In the genomic region with DNA sequence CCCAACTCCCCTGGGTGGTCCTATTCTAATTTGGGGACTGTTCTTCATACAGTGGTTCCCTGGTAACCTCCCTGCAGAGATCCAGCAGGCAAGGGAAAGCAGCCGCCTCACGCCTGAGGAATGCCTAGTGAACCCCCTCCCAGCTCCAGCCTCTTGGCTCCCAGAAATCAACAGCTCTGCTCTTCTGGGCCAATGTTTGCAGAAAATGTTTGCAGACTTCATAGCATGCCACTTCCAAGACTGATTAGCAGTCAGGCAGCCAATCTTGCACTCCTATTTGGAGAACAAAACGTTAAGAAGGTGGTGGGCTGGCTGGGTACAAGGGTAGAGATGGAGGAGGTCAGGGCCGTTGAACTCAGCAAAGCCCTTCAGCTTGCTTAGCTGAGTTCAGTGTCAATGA, we compare ENCODE assay signal across 11 mouse cellular contexts.
DNase-seq lines count a peak whose midpoint lies in the region; ATAC-seq and TF ChIP-seq lines count a peak whose summit lies in the region.
"Had no signal": no experiment of that assay in that cellular context is flagged by ENCODE, and none has a peak within 500 bp of the region (broad histone marks: within the 10 kb centered on the region; RNA-seq: fewer than 3 reads in every experiment).

No protein-coding gene starts in this region.

- no peak overlapping the region for H3K4me3 ChIP-seq in intestine, embryonic 14.5 days (ENCODE audit: low read depth, low read length)
- H3K4me3 ChIP-seq in intestine, postnatal 0 days (ENCODE audit: low read depth, low read length), result no peak overlapping the region
- H3K4me3 ChIP-seq in heart, embryonic 16.5 days (ENCODE audit: low read length), result no peak overlapping the region
- H3K4me3 ChIP-seq in stomach, embryonic 16.5 days (replicated peaks; ENCODE audit: low read length), result no peak overlapping the region
- H3K4me3 ChIP-seq in hindbrain, embryonic 10.5 days, result no peak overlapping the region
- H3K4me3 ChIP-seq: gastrocnemius, adult 2 months; megakaryocyte, embryonic 14.5 days; neural tube, embryonic 12.5 days had no signal

- WGBS in intestine, embryonic 14.5 days, result 18% methylated on average over 4 of the region's 4 CpGs
- 47% methylated on average over 4 of the region's 4 CpGs for WGBS in intestine, postnatal 0 days
- 14% methylated on average over 4 of the region's 4 CpGs for WGBS in heart, embryonic 16.5 days
- 32% methylated on average over 4 of the region's 4 CpGs for WGBS in stomach, embryonic 16.5 days
- 58% methylated on average over 4 of the region's 4 CpGs for WGBS in hindbrain, embryonic 10.5 days

- H3K36me3 ChIP-seq in intestine, embryonic 14.5 days (ENCODE audit: control insufficient read depth, insufficient read depth, low read length), result no peaks in the 10 kb centered on the region
- no peaks in the 10 kb centered on the region for H3K36me3 ChIP-seq in intestine, postnatal 0 days (ENCODE audit: control insufficient read depth, insufficient read depth)
- no peaks in the 10 kb centered on the region for H3K36me3 ChIP-seq in heart, embryonic 16.5 days (ENCODE audit: control insufficient read depth, insufficient read depth)
- H3K36me3 ChIP-seq in stomach, embryonic 16.5 days (ENCODE audit: control insufficient read depth, insufficient read depth, low read length), result no peaks in the 10 kb centered on the region
- no peaks in the 10 kb centered on the region for H3K36me3 ChIP-seq in hindbrain, embryonic 10.5 days
- H3K36me3 ChIP-seq: neural tube, embryonic 12.5 days had no signal

- H3K9me3 ChIP-seq in intestine, embryonic 14.5 days (ENCODE audit: control insufficient read depth, low read length), result no peaks in the 10 kb centered on the region
- H3K9me3 ChIP-seq in intestine, postnatal 0 days (ENCODE audit: control insufficient read depth), result no peaks in the 10 kb centered on the region
- no peaks in the 10 kb centered on the region for H3K9me3 ChIP-seq in heart, embryonic 16.5 days (replicated peaks; ENCODE audit: control insufficient read depth, low read length)
- no peaks in the 10 kb centered on the region for H3K9me3 ChIP-seq in stomach, embryonic 16.5 days (replicated peaks; ENCODE audit: control insufficient read depth, low read length)
- H3K9me3 ChIP-seq in hindbrain, embryonic 10.5 days, result no peaks in the 10 kb centered on the region
- H3K9me3 ChIP-seq: megakaryocyte, embryonic 14.5 days; neural tube, embryonic 12.5 days had no signal

- peaks cover 6% of the 10 kb centered on the region; the same call in 1 of the 2 replicates for H3K4me1 ChIP-seq in intestine, embryonic 14.5 days (replicated peaks; ENCODE audit: control insufficient read depth, insufficient read depth, low read length)
- no peaks in the 10 kb centered on the region for H3K4me1 ChIP-seq in intestine, postnatal 0 days (replicated peaks; ENCODE audit: control insufficient read depth, insufficient read depth, low read length)
- peaks cover 25% of the 10 kb centered on the region for H3K4me1 ChIP-seq in heart, embryonic 16.5 days (ENCODE audit: control insufficient read depth, insufficient read depth, low read length)
- 0 out of 2 replicates have a peak, but pooled peaks cover 7% of the 10 kb centered on the region for H3K4me1 ChIP-seq in stomach, embryonic 16.5 days (ENCODE audit: control insufficient read depth, insufficient read depth, low read length)
- H3K4me1 ChIP-seq in hindbrain, embryonic 10.5 days (replicated peaks), result peaks cover 11% of the 10 kb centered on the region; the same call in 1 of the 2 replicates
- H3K4me1 ChIP-seq: neural tube, embryonic 12.5 days had no signal

- peak overlapping the region; percentile 59; the same call in 1 of the 2 replicates for H3K27ac ChIP-seq in intestine, embryonic 14.5 days (ENCODE audit: low read depth)
- H3K27ac ChIP-seq in intestine, postnatal 0 days (ENCODE audit: low read depth, low read length), result no peak overlapping the region
- peak overlapping the region; percentile 67 for H3K27ac ChIP-seq in heart, embryonic 16.5 days (ENCODE audit: low read length)
- peak overlapping the region; percentile 78 for H3K27ac ChIP-seq in stomach, embryonic 16.5 days (ENCODE audit: low read length)
- no peak overlapping the region for H3K27ac ChIP-seq in hindbrain, embryonic 10.5 days
- H3K27ac ChIP-seq: gastrocnemius, adult 2 months; neural tube, embryonic 12.5 days had no signal

- no peaks in the 10 kb centered on the region for H3K27me3 ChIP-seq in intestine, embryonic 14.5 days (replicated peaks; ENCODE audit: control insufficient read depth, insufficient read depth, low read length)
- H3K27me3 ChIP-seq in intestine, postnatal 0 days (replicated peaks; ENCODE audit: control insufficient read depth, insufficient read depth, low read length), result no peaks in the 10 kb centered on the region
- H3K27me3 ChIP-seq in heart, embryonic 16.5 days (ENCODE audit: control insufficient read depth, insufficient read depth, low read length), result no peaks in the 10 kb centered on the region
- H3K27me3 ChIP-seq in stomach, embryonic 16.5 days (ENCODE audit: control insufficient read depth, insufficient read depth, low read length), result no peaks in the 10 kb centered on the region
- H3K27me3 ChIP-seq in hindbrain, embryonic 10.5 days (ENCODE audit: insufficient read depth, poor library complexity, severe bottlenecking), result peaks cover 4% of the 10 kb centered on the region; the same call in 1 of the 2 replicates
- H3K27me3 ChIP-seq: neural tube, embryonic 12.5 days had no signal

- TF ChIP-seq CTCF in intestine, postnatal 0 days (IDR thresholded peaks at IDR 0.05; ENCODE audit: low read depth), result no peak

- no peak overlapping the region for H3K4me2 ChIP-seq in intestine, embryonic 14.5 days (ENCODE audit: low read length)
- no peak overlapping the region for H3K4me2 ChIP-seq in intestine, postnatal 0 days (replicated peaks; ENCODE audit: low read depth)
- no peak overlapping the region for H3K4me2 ChIP-seq in heart, embryonic 16.5 days (ENCODE audit: low read depth, low read length)
- H3K4me2 ChIP-seq in stomach, embryonic 16.5 days (ENCODE audit: low read depth, low read length), result no peak overlapping the region
- H3K4me2 ChIP-seq: neural tube, embryonic 12.5 days had no signal

- ATAC-seq in intestine, embryonic 14.5 days (replicated peaks; ENCODE audit: low FRiP score, low TSS enrichment, low read depth), result no peak
- no peak for ATAC-seq in intestine, postnatal 0 days
- ATAC-seq in heart, embryonic 16.5 days (replicated peaks; ENCODE audit: extremely low read depth, insufficient read depth, low FRiP score), result peak; percentile 45
- peak; percentile 79; the same call in 1 of the 2 replicates for ATAC-seq in stomach, embryonic 16.5 days (ENCODE audit: insufficient read depth, low FRiP score)

- DNase-seq in intestine, embryonic 14.5 days (ENCODE audit: low spot score), result no peak
- DNase-seq in lung, adult 18-20 months, result peak; percentile 34 to 38
- no peak for DNase-seq in hindbrain, embryonic 10.5 days (ENCODE audit: low spot score)
- no peak for DNase-seq in kidney, postnatal 14 days
- DNase-seq: layer of hippocampus, postnatal 36 days had no signal

- no peak overlapping the region for H3K9ac ChIP-seq in intestine, embryonic 14.5 days (ENCODE audit: low read length)
- no peak overlapping the region for H3K9ac ChIP-seq in intestine, postnatal 0 days (ENCODE audit: low read depth, low read length)
- H3K9ac ChIP-seq in heart, embryonic 16.5 days (ENCODE audit: low read length), result no peak overlapping the region
- no peak overlapping the region for H3K9ac ChIP-seq in stomach, embryonic 16.5 days (ENCODE audit: low read length)
- H3K9ac ChIP-seq: neural tube, embryonic 12.5 days had no signal

Comparison
In these comparisons a context has a peak if more than half of its experiments do, and no peak if none do; other contexts are left out.
1. H3K27ac ChIP-seq: peak in intestine, embryonic 14.5 days (single experiment), heart, embryonic 16.5 days (single experiment) and stomach, embryonic 16.5 days (single experiment); none in intestine, postnatal 0 days (single experiment) and hindbrain, embryonic 10.5 days (single experiment).
2. ATAC-seq: peak in heart, embryonic 16.5 days (single experiment) and stomach, embryonic 16.5 days (single experiment); none in intestine, embryonic 14.5 days (single experiment) and intestine, postnatal 0 days (single experiment).
3. DNase-seq: peak in lung, adult 18-20 months (2 of 2); none in intestine, embryonic 14.5 days (single experiment), hindbrain, embryonic 10.5 days (single experiment) and kidney, postnatal 14 days (single experiment).